Mouse (Mus musculus): ENCODE results near the gene Arl13a.

DNA sequence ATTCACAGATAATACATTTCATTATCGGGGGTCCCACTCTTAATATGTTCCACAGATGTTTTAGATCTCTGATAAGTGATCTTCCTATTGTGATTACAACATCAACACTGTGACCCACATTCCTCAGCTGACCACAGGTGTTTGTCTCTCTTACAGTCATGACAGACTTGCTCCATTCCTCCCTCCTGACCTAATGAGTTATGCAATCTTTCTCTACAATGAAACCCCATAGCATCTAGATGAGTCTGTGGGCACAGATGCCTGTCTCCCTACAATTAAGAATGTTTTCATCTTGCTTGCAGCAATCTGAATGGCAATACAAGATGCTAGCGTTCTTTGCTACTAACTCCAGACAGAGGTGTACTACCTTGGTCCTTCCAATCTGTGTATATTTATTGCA lies 26.9 kb upstream of the Arl13a start:
- TF ChIP-seq CTCF (IDR thresholded peaks at IDR 0.05; ENCODE audit: borderline replicate concordance, control insufficient read depth, extremely low read depth, insufficient read depth, low read length, poor library complexity), result no peak
- TF ChIP-seq POLR2A (IDR thresholded peaks at IDR 0.05; ENCODE audit: control insufficient read depth, extremely low read depth, insufficient read depth, low read length, poor library complexity), result no peak
